Mouse (Mus musculus) bone marrow macrophage, adult 2 months (primary cell): ENCODE results near the gene Slc1a5. TPM values are rescaled to one million over a fixed set of nuclear protein-coding genes. Genes with fewer than 3 reads are reported as not detected.
A peak's percentile ranks its signal among the peaks of the same experiment; 100 is the strongest.

Source experiments
- H3K27ac ChIP-seq: 2 replicates; pipeline ENCODE4 v1.5.1; 2012; ENCODE audit warnings: low read depth, low read length; ENCODE audit not compliant: insufficient read depth
- H3K4me1 ChIP-seq: 2 replicates; pipeline ENCODE4 v1.6.1; 2012; ENCODE audit warnings: low read length; ENCODE audit not compliant: control insufficient read depth, insufficient read depth
- H3K4me3 ChIP-seq: 2 replicates; pipeline ENCODE4 v1.5.1; 2012; ENCODE audit warnings: mild to moderate bottlenecking, low read length, moderate library complexity; ENCODE audit not compliant: insufficient read depth
- CTCF ChIP-seq: IDR thresholded peaks from 2 replicates; pipeline ENCODE4 v1.5.1; 2012; ENCODE audit warnings: low read depth, mild to moderate bottlenecking, low read length, moderate library complexity
- POLR2A ChIP-seq: IDR thresholded peaks from 2 replicates; pipeline ENCODE4 v1.6.1; 2012; ENCODE audit warnings: mild to moderate bottlenecking, low read depth, low read length, borderline replicate concordance
- polyA plus RNA-seq: library from polyadenylated mRNA; stranded (reverse); fragments of >200 nt; gene quantifications from 2 replicates; pipeline ENCODE4 v1.2.4, GENCODE M21; 2012; ENCODE audit not compliant: missing spikeins, insufficient read depth, insufficient read length

The Slc1a5 gene
- polyA plus RNA-seq, 1 experiment: 25.0 TPM

GRCm38 (mm10) chr7:16804409-16805028 is 23.4 kb downstream of the Slc1a5 start:
- H3K27ac ChIP-seq: no peak overlapping the region
- H3K4me3 ChIP-seq: no peak overlapping the region
- TF ChIP-seq POLR2A: no peak
- TF ChIP-seq CTCF: peak; percentile 69
- H3K4me1 ChIP-seq: no peaks in the 10 kb centered on the region

GRCm38 (mm10) chr7:16807936-16808335 is 26.8 kb downstream of the Slc1a5 start:
- Histone ChIP-seq H3K4me3 (no peak overlapping the region), H3K4me1 (no peaks in the 10 kb centered on the region), H3K27ac (no peak overlapping the region)
- TF ChIP-seq CTCF (peak; percentile 52; the same call in 1 of the 2 replicates), POLR2A (no peak)

- H3K4me1 ChIP-seq: no peaks in the 10 kb centered on the region
- no peak overlapping the region for H3K4me3 ChIP-seq
- no peak overlapping the region for H3K27ac ChIP-seq
- TF ChIP-seq POLR2A: no peak
- TF ChIP-seq CTCF: no peak
These were observed 27.5 kb downstream of the Slc1a5 start for GRCm38 (mm10) chr7:16808647-16809046.

- peak; percentile 56 for TF ChIP-seq CTCF
- no peak for TF ChIP-seq POLR2A
- Histone ChIP-seq H3K4me3 (no peak overlapping the region), H3K4me1 (no peaks in the 10 kb centered on the region), H3K27ac (no peak overlapping the region)
These were observed 28.6 kb downstream of the Slc1a5 start for GRCm38 (mm10) chr7:16809739-16810138.

GRCm38 (mm10) chr7:16810399-16810919 is 29.3 kb downstream of the Slc1a5 start:
- Histone ChIP-seq H3K27ac (no peak overlapping the region), H3K4me1 (peaks cover under 1% of the 10 kb centered on the region; the same call in 1 of the 2 replicates), H3K4me3 (no peak overlapping the region)
- TF ChIP-seq CTCF (no peak), POLR2A (no peak)

GRCm38 (mm10) chr7:16810920-16811648 is 29.9 kb downstream of the Slc1a5 start:
- Histone ChIP-seq H3K4me1 (peaks cover 4% of the 10 kb centered on the region; the same call in 1 of the 2 replicates), H3K4me3 (no peak overlapping the region), H3K27ac (no peak overlapping the region)
- TF ChIP-seq POLR2A (no peak), CTCF (no peak)

GRCm38 (mm10) chr7:16811649-16812070 is 30.5 kb downstream of the Slc1a5 start:
- Histone ChIP-seq H3K27ac (no peak overlapping the region), H3K4me3 (no peak overlapping the region), H3K4me1 (peaks cover 4% of the 10 kb centered on the region; the same call in 1 of the 2 replicates)
- TF ChIP-seq CTCF (no peak), POLR2A (no peak)

- no peak overlapping the region for H3K4me3 ChIP-seq
- peaks cover 6% of the 10 kb centered on the region for H3K4me1 ChIP-seq
- TF ChIP-seq POLR2A (no peak), CTCF (no peak)
These were observed 31.4 kb downstream of the Slc1a5 start for GRCm38 (mm10) chr7:16812505-16812904.

GRCm38 (mm10) chr7:16815351-16815941 is 34.3 kb downstream of the Slc1a5 start, which contains the start of gene Strn4:
Gene Strn4 (plus strand): TSS chr7:16815889.
- H3K27ac ChIP-seq: peak within 1 kb of the TSS; percentile 46
- H3K4me1 ChIP-seq: peaks cover 30% of the 10 kb centered on the region
- no peak for TF ChIP-seq CTCF
- TF ChIP-seq POLR2A: no peak
- H3K4me3 ChIP-seq: peak within 1 kb of the TSS; percentile 96

More at GRCm38 (mm10) chr7:16812505-16812904, 31.4 kb downstream of the Slc1a5 start:
- no peak overlapping the region for H3K27ac ChIP-seq
